Mouse (Mus musculus): ENCODE results near the gene Zdhhc21. TPM values are rescaled to one million over a fixed set of nuclear protein-coding genes. Genes with fewer than 3 reads are reported as not detected.
A peak's percentile ranks its signal among the peaks of the same experiment; 100 is the strongest.

Gene Zdhhc21
- polyA plus RNA-seq, 1 experiment from 2014 or later: 3.1 TPM

DNA sequence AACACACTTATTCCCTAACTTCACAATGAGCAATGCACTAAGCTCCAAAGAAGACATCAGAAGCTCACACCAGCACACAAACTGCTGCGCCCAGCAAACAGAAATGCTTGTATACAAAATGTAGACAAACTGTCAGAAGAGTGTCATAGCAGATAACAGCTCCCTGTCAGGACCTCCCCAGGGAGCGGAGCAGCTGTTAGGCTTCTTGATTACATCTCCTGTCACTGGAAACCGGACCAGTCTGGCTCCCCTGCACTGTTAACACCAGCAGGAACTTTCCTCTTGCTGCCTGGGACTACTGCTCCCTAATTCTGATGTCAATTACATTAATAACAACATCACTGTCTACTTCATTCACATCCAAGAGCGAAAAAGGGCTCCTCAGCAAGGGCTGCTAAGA lies 44.5 kb downstream of the Zdhhc21 start:
- peak overlapping the region; percentile 67 for H3K27ac ChIP-seq (ENCODE audit: low read length)
- H3K9me3 ChIP-seq (replicated peaks; ENCODE audit: control insufficient read depth, low read length): no peaks in the 10 kb centered on the region
- H3K4me3 ChIP-seq (ENCODE audit: low read depth, low read length): no peak overlapping the region
- ATAC-seq (ENCODE audit: low read depth): peak; percentile 93
- H3K9ac ChIP-seq (ENCODE audit: low read depth, low read length): no peak overlapping the region
- H3K36me3 ChIP-seq (ENCODE audit: control insufficient read depth, insufficient read depth): no peaks in the 10 kb centered on the region
- 24% methylated on average over 4 of the region's 4 CpGs for WGBS (ENCODE audit: insufficient replicate concordance)
- H3K4me1 ChIP-seq (ENCODE audit: control insufficient read depth, low read depth, low read length): peaks cover 10% of the 10 kb centered on the region
- H3K27me3 ChIP-seq (ENCODE audit: control insufficient read depth, insufficient read depth, low read depth, low read length): no peaks in the 10 kb centered on the region
- H3K4me2 ChIP-seq (ENCODE audit: low read depth, low read length): peak overlapping the region; percentile 32

DNA sequence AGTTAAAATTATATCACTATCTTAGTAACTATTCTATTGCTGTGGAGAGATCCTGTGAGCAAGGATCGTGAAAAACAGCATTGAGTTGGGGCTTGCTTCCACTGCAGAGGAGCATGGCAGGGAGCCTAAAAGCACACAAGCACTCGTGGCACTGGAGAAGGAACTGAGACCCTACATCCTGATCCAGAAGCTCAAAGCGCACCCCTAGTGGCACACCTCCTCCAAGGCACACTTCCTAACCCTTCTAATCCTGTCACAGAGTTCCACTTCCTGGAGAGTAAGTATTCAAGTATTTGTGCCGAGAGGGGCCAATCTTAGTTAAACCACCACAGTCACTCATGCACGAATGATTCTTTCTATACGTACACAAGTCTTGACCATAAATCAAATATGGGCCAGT lies 46.4 kb downstream of the Zdhhc21 start:
- Histone ChIP-seq H3K27ac (ENCODE audit: low read length) (no peak overlapping the region), H3K4me1 (ENCODE audit: control insufficient read depth, low read depth, low read length) (peaks cover 10% of the 10 kb centered on the region), H3K9me3 (replicated peaks; ENCODE audit: control insufficient read depth, low read length) (no peaks in the 10 kb centered on the region), H3K4me3 (ENCODE audit: low read depth, low read length) (no peak overlapping the region), H3K36me3 (ENCODE audit: control insufficient read depth, insufficient read depth) (no peaks in the 10 kb centered on the region), H3K4me2 (ENCODE audit: low read depth, low read length) (no peak overlapping the region), H3K9ac (ENCODE audit: low read depth, low read length) (no peak overlapping the region), H3K27me3 (ENCODE audit: control insufficient read depth, insufficient read depth, low read depth, low read length) (no peaks in the 10 kb centered on the region)
- 67% methylated on average over 6 of the region's 6 CpGs for WGBS (ENCODE audit: insufficient replicate concordance)
- ATAC-seq (ENCODE audit: low read depth): no peak

DNA sequence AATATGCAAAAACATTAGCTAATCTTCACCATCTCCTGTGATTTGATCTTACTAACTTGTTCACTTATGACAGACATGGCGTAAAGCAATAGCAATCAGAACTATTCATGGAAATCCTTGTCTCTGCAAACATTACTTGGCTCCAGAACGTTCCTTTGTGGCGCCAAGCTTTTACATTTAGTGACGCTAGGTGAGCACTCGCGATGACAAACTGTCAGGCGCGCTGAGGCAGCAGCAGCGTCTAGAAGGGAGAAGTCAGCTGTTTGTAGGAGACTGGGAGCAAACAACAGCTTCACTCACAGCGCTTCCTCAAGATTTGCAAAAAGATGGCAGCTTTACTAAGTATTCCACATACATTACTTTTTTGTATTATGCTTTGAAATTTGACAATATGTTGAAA lies 51.9 kb downstream of the Zdhhc21 start:
- no peaks in the 10 kb centered on the region for H3K36me3 ChIP-seq (ENCODE audit: control insufficient read depth, insufficient read depth)
- ATAC-seq (ENCODE audit: low read depth): no peak
- no peak overlapping the region for H3K27ac ChIP-seq (ENCODE audit: low read length)
- H3K9ac ChIP-seq (ENCODE audit: low read depth, low read length): no peak overlapping the region
- no peaks in the 10 kb centered on the region for H3K4me1 ChIP-seq (ENCODE audit: control insufficient read depth, low read depth, low read length)
- no peaks in the 10 kb centered on the region for H3K9me3 ChIP-seq (replicated peaks; ENCODE audit: control insufficient read depth, low read length)
- H3K4me2 ChIP-seq (ENCODE audit: low read depth, low read length): no peak overlapping the region
- H3K27me3 ChIP-seq (ENCODE audit: control insufficient read depth, insufficient read depth, low read depth, low read length): no peaks in the 10 kb centered on the region
- no peak overlapping the region for H3K4me3 ChIP-seq (ENCODE audit: low read depth, low read length)
- WGBS (ENCODE audit: insufficient replicate concordance): 78% methylated on average over 10 of the region's 10 CpGs

DNA sequence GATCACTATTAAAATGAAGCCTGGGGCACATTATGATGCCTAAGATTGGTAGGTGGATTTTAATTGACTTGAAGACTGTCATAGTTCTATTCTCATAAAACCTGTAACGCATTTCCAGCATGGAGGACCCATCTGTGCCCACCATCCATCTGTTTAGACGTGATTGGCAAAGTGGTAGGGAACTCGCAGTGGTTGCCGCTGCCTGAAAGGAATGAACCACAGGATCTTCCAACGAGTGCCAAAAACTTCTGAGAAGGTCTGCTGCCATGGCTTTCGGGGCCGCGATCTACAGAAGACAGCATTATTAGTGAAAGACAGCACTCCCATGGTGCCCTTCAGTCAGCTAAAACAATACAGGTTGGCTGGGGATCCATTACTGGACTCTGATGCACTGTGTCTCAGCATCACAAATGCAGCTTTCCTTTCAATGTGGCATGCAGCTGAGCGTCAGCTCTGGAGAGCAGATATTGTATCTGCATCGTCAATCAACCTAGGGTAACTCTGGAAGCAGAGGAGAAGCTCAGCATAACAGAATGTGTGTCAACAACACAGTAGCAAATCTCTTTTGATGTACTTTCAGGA lies 53.5 kb downstream of the Zdhhc21 start:
- no peaks in the 10 kb centered on the region for H3K9me3 ChIP-seq (replicated peaks; ENCODE audit: control insufficient read depth, low read length)
- H3K27me3 ChIP-seq (ENCODE audit: control insufficient read depth, insufficient read depth, low read depth, low read length): no peaks in the 10 kb centered on the region
- 79% methylated on average over 10 of the region's 10 CpGs for WGBS (ENCODE audit: insufficient replicate concordance)
- H3K4me2 ChIP-seq (ENCODE audit: low read depth, low read length): no peak overlapping the region
- no peak overlapping the region for H3K27ac ChIP-seq (ENCODE audit: low read length)
- no peak overlapping the region for H3K4me3 ChIP-seq (ENCODE audit: low read depth, low read length)
- H3K36me3 ChIP-seq (ENCODE audit: control insufficient read depth, insufficient read depth): no peaks in the 10 kb centered on the region
- H3K4me1 ChIP-seq (ENCODE audit: control insufficient read depth, low read depth, low read length): no peaks in the 10 kb centered on the region
- ATAC-seq (ENCODE audit: low read depth): no peak
- no peak overlapping the region for H3K9ac ChIP-seq (ENCODE audit: low read depth, low read length)

GRCm38 (mm10) chr4:82804019-82804418 lies 55.7 kb downstream of the Zdhhc21 start:
- ATAC-seq (ENCODE audit: low read depth): no peak
- Histone ChIP-seq H3K27ac (ENCODE audit: low read length) (no peak overlapping the region), H3K36me3 (ENCODE audit: control insufficient read depth, insufficient read depth) (no peaks in the 10 kb centered on the region), H3K9ac (ENCODE audit: low read depth, low read length) (no peak overlapping the region), H3K4me3 (ENCODE audit: low read depth, low read length) (no peak overlapping the region), H3K9me3 (replicated peaks; ENCODE audit: control insufficient read depth, low read length) (no peaks in the 10 kb centered on the region), H3K4me2 (ENCODE audit: low read depth, low read length) (no peak overlapping the region), H3K27me3 (ENCODE audit: control insufficient read depth, insufficient read depth, low read depth, low read length) (no peaks in the 10 kb centered on the region), H3K4me1 (ENCODE audit: control insufficient read depth, low read depth, low read length) (no peaks in the 10 kb centered on the region)
- WGBS (ENCODE audit: insufficient replicate concordance): 43% methylated on average over 2 of the region's 2 CpGs

DNA sequence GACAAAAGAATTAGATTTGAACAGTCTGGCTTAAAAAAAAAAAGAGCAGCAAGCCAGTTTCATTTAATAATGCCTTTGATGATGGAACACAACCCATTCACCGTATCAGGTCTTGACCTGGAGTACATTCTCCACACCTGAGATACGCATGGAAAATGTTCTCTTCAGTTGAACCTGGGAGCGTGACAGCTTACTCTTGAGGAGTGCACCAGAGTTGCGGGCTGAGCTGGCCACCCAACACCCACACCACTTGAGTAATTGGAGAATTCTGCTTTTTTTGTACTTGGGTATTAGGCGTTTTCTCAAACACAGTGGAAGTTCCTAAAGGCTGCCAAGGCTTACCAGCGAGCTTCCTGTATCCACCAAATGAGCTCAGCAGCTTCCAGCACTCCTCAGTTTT lies 66.2 kb downstream of the Zdhhc21 start:
- WGBS (ENCODE audit: insufficient replicate concordance): 76% methylated on average over 6 of the region's 6 CpGs
- Histone ChIP-seq H3K36me3 (ENCODE audit: control insufficient read depth, insufficient read depth) (no peaks in the 10 kb centered on the region), H3K27me3 (ENCODE audit: control insufficient read depth, insufficient read depth, low read depth, low read length) (no peaks in the 10 kb centered on the region), H3K4me1 (ENCODE audit: control insufficient read depth, low read depth, low read length) (no peaks in the 10 kb centered on the region), H3K27ac (ENCODE audit: low read length) (no peak overlapping the region), H3K4me2 (ENCODE audit: low read depth, low read length) (no peak overlapping the region), H3K4me3 (ENCODE audit: low read depth, low read length) (no peak overlapping the region), H3K9ac (ENCODE audit: low read depth, low read length) (no peak overlapping the region), H3K9me3 (replicated peaks; ENCODE audit: control insufficient read depth, low read length) (no peaks in the 10 kb centered on the region)
- ATAC-seq (ENCODE audit: low read depth): no peak

- Histone ChIP-seq H3K9ac (ENCODE audit: low read depth, low read length) (no peak overlapping the region), H3K4me1 (ENCODE audit: control insufficient read depth, low read depth, low read length) (no peaks in the 10 kb centered on the region), H3K4me2 (ENCODE audit: low read depth, low read length) (no peak overlapping the region), H3K27me3 (ENCODE audit: control insufficient read depth, insufficient read depth, low read depth, low read length) (no peaks in the 10 kb centered on the region), H3K9me3 (replicated peaks; ENCODE audit: control insufficient read depth, low read length) (no peaks in the 10 kb centered on the region), H3K36me3 (ENCODE audit: control insufficient read depth, insufficient read depth) (no peaks in the 10 kb centered on the region), H3K27ac (ENCODE audit: low read length) (no peak overlapping the region), H3K4me3 (ENCODE audit: low read depth, low read length) (no peak overlapping the region)
- ATAC-seq (ENCODE audit: low read depth): no peak
- WGBS (ENCODE audit: insufficient replicate concordance): 49% methylated on average over 5 of the region's 5 CpGs
Measured at GRCm38 (mm10) chr4:82792906-82793580, 66.7 kb downstream of the Zdhhc21 start.

- Histone ChIP-seq H3K9ac (ENCODE audit: low read depth, low read length) (no peak overlapping the region), H3K27me3 (ENCODE audit: control insufficient read depth, insufficient read depth, low read depth, low read length) (no peaks in the 10 kb centered on the region), H3K9me3 (replicated peaks; ENCODE audit: control insufficient read depth, low read length) (no peaks in the 10 kb centered on the region), H3K4me2 (ENCODE audit: low read depth, low read length) (no peak overlapping the region), H3K36me3 (ENCODE audit: control insufficient read depth, insufficient read depth) (no peaks in the 10 kb centered on the region), H3K27ac (ENCODE audit: low read length) (no peak overlapping the region), H3K4me1 (ENCODE audit: control insufficient read depth, low read depth, low read length) (no peaks in the 10 kb centered on the region), H3K4me3 (ENCODE audit: low read depth, low read length) (no peak overlapping the region)
- 68% methylated on average over 11 of the region's 11 CpGs for WGBS (ENCODE audit: insufficient replicate concordance)
- no peak for ATAC-seq (ENCODE audit: low read depth)
Measured at GRCm38 (mm10) chr4:82765513-82766216, 94.1 kb downstream of the Zdhhc21 start.

GRCm38 (mm10) chr4:82763586-82763985 lies 96.2 kb downstream of the Zdhhc21 start:
- Histone ChIP-seq H3K9me3 (replicated peaks; ENCODE audit: control insufficient read depth, low read length) (no peaks in the 10 kb centered on the region), H3K9ac (ENCODE audit: low read depth, low read length) (no peak overlapping the region), H3K27me3 (ENCODE audit: control insufficient read depth, insufficient read depth, low read depth, low read length) (no peaks in the 10 kb centered on the region), H3K36me3 (ENCODE audit: control insufficient read depth, insufficient read depth) (no peaks in the 10 kb centered on the region), H3K4me2 (ENCODE audit: low read depth, low read length) (no peak overlapping the region), H3K4me1 (ENCODE audit: control insufficient read depth, low read depth, low read length) (no peaks in the 10 kb centered on the region), H3K4me3 (ENCODE audit: low read depth, low read length) (no peak overlapping the region), H3K27ac (ENCODE audit: low read length) (no peak overlapping the region)
- no peak for ATAC-seq (ENCODE audit: low read depth)
- 45% methylated on average over 5 of the region's 5 CpGs for WGBS (ENCODE audit: insufficient replicate concordance)

Data from liver, embryonic 16.5 days (tissue).